Mouse (Mus musculus) liver, postnatal 0 days (tissue): ENCODE measurements around the gene Rag2.

Experiments
- CTCF ChIP-seq: sonication (generic); IDR thresholded peaks from 2 replicates; pipeline ENCODE4 v1.5.1; 2016; ENCODE audit warnings: antibody characterized with exemption, low read depth
- EP300 ChIP-seq: IDR thresholded peaks from 2 replicates; pipeline ENCODE4 v1.6.1; 2016; ENCODE audit warnings: antibody characterized with exemption, low read depth, mild to moderate bottlenecking

GRCm38 (mm10) chr2:101610861-101611260 lies 13.7 kb upstream of the Rag2 start:
- TF ChIP-seq CTCF (no peak), EP300 (no peak)
